Mouse (Mus musculus) cerebellum, adult 11-12 months (tissue): Measurements from ENCODE around the gene Smarcd3.

Experiments used
- DNase-seq: peaks from one replicate; pipeline ENCODE4 v3.0.0; 2022

Gene Smarcd3

DNA sequence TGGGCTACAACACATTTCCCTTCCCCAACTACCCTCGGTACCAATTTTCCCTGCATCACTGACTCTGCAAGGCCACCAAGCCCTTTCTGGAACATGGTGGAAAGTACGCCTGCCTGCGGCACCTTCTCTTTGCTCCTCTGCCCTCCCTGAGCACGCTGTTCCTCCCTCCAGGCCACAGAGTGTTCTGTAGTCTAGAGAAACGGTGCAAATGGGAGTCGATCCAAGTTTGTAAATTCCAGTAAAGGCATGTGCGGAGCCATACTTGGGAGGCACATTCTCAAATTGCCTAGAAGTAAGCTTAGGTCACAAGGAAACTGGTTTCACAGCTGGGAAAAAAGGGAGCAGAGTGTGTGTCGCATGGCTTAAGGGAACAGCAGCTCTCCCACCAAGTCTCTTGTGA, 4.1 kb downstream of the Smarcd3 start:
- no peak for DNase-seq

DNA sequence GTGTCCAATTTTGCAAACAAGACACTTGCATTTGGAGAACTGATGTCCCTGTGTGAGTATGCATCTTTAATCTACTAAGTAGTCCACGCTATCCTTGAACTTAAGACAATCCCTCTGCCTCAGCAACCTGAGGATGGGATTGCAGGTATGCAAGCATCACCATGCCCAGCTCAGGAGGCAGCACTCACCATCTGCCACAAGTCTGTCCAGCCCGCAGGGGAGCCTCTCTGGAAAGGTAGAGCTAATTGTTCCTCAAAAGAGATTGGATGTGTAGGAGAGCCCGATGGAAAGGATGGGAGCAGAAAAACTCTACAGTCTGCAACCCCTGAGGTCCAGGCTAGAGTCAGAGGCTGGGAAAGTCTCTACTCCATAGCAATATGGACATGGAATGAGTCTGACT, 5.3 kb downstream of the Smarcd3 start:
- DNase-seq, result no peak

DNA sequence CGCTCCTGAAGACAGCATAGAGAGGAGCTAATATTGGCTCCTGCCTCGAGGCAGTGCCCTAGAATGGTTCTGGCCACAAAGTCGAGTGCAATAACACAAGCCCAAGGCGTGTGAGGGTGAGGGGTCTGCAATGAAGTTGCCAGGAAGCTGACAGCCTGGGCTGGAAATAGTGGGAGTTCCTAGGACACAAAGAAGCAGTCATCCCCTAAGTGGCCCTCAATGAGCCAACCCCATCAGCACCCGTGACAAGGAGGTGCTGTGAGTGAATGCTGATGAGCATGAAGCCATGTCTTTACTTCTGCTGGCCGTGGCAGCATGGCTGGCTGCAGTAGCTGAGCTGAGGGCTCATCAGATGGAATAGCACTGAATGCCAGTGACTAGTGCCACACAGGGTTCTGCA, 9.1 kb downstream of the Smarcd3 start:
- no peak for DNase-seq

DNA sequence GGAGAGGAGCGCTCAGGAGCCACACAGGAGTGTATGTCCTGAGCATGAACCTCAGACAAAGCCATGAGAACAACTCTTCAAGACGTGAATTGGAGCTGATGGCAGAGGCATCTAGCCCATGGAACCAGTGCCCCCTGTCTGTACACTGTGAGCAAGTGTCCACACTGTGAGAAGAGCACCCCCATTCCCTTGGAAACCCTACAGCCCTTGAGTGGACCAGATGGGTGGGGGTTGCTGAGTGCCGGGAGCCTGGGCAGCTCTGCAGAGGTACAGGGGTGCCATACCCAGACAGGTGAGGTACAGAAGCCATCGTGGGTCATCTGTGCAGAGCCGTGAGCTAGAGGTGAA, 11.9 kb downstream of the Smarcd3 start:
- no peak for DNase-seq

DNA sequence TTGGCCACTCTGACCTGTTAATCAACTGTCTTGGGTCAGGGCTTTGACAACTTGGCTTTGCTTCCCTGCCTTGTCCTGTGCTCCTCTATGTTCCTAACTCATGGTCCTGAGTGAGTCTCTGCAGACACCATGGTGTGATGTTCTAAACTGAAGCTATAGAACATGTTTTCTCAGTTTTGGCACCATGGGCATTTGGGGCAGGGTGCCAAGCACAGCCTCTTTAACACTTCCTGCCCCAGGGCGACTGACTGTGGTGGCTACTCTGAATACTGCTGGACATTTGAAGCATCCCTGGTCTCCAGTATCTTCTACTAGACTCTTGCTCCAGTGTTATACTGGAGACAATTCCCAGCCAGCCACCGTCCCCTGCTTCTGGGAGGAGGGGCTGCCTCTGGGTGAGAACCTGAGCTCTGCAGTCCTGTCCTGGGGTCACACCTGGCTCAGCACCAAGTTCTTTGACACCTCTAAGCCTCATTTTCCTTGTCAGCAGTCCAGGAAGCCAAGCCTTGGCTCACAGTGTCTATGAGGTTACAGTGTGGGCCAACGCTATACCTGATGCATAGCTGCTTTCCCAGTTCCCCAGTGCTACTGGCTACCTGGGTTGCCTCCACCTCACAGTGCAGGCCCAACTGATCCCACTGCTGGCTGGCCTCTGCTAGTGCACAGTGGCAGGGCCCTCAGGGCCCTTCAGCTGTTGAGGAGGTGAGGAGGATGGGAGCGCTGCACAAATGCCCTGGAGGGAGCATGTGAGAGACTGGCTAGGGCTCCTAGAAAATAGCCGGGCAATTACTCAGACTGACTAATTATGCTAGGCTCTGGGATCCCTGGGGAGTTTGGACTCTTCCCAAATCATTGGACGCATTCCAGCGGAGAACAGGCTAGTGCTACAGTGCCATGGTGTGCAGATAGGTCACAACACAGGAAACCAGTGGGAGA, 12.6 kb downstream of the Smarcd3 start:
- peak; percentile 81 for DNase-seq

DNA sequence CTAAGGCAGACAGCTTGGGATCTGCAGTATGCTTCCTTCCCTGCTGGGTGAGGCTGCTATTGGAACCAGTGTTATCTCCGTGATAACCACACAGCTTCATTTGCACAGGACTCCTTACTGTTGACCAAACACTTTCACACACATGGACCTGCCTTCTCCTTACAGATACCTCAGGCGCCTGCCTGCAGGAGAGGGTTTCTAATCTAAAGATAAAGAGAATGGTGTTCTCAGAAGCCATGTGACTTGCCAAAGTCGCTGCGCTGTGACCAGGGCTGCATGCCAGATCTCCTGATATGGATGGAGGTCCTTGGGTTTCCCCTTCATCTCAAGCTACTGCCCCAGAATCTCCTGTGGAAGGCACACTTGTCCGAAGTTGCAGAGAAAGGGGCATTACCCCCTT, 14.8 kb downstream of the Smarcd3 start:
- DNase-seq, result no peak

DNA sequence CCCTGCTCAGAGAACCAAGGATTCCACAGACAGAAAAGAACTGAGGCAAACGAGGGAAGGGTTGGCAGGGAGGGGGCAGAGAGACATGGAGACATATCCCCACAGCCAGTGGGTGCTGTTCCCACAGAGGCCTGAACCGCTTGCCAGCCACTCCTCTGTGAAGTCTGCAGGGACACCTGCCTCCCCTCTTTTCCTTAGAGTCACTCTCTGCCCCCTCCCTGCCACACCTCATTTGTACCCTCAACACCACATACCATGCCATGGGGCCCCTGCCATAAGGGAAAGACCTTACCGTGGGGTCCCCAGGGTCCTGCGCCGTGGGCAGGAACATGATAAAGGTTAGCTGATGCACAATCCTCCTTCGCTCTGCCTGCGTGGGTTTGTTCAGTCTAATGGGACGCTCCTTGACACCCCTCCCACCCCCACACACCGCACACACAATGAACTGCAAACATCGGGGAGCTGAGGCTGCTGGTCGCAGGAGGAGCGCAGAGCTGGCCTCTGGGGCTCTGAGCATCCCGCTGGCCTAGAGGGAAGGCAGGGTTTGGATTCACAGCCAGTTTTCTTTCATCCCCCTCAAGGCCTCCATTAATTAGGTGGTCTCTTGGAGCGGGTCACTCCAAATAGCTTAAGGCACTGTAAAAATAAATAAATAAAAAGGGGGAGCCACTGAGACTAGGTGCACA, 18.1 kb downstream of the Smarcd3 start:
- peak; percentile 41 for DNase-seq

DNA sequence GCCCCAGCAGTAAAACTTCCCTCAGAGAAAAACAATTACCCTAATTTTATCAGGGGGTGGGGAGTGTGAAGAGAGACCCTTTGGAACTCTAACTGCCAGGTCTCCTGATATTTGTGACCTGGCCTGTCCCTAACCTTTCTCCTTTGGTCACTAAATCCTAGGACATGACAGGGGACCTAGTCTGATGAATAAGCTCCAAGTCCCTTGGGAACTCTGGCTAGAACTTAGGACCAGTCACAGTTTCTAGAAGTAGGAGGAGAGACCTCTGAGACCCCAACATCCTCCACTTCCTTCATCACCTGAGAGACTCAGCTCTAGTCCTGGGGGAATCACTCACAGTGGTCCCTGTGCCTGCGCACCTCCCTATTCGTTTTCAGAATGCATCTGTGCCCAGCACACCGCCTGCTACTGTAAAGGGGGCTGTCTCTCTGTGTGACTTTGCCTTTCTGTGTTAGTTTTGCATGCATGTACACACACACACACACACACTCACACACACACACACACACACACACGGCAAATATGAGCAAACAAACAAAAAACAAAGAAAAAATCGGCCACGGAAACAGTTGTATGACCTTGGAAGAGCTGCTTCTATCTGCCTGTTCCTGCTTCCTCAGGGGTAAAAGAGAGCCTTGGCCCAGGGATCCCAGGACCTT, 18.8 kb downstream of the Smarcd3 start:
- peak; percentile 27 for DNase-seq

DNA sequence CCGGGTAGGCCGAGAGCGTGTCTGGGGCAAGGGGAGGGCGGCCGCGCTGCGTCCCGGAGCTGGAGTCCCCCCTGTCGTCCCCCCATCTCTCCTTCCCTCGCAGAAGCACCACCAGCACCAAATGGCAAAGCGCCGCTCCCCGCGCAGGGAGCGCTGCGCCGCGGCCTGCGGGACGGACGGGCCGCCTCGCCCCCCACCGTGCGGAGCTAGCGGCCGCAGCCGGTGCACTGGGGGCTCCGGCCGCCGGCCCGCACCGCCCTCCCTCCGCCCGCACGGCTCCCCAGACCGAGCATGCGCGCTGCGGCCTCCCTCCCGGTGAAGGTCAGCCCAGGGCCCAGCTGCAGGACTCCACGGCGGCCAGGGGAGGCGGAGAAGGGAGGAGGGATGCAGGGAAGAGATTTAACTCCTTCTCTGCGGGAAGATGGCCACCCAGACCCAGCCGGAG, 19.5 kb downstream of the Smarcd3 start:
- peak; percentile 86 for DNase-seq

DNA sequence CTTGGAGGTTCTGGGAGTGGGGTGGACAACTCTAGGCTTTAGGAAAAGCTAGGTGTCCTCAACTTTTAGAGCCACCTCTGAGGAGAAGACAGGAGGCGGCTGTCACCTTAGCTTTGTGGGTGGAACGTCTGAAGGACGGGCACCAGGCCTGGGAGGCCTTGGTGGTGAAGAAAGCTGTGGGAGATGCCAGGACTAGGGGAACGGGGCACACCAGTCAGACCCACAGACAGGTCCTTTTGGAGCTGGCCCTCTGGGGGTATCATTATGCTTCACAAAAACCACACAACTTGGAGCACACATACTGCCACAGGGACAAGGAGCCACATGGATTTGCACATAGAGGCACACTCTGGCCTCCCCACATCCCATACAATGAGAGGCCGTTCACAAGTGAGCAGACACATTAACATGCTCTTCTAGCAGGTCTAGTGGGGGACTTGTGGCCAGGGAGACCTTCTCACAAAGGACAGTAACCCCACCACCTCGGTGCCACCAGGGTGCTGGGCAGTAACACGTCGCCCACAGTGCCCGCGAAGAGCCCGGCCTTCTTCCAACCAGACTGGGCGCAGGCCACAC, 20.0 kb downstream of the Smarcd3 start:
- peak; percentile 46 for DNase-seq

DNA sequence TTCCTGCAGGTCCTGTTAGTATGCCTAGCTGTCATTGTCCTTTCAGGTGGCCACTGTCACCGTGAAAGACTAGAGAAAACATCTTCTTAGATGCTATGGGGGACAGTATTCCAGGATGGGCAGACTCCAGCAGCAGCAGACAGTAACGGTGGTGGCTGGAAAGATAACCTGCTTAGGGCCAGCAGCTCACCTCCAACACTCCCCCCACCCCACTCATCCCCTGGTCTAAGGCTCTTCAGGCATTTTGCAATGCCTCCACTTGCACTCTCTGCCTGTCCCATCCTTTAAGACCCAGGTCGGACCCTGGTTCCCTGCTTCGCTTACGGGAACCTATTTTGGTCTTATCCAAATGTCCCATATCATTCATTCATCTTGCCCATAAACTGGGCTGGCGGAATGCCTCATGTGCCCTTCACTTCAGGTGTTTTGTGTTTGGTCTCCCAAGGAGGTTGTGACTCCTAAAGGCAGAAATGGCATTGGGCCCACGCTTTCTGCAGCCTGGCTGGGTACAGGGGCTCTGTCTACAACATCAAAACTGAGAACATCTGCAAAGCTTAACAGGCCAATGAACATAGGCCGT, 20.7 kb downstream of the Smarcd3 start:
- peak; percentile 57 for DNase-seq

DNA sequence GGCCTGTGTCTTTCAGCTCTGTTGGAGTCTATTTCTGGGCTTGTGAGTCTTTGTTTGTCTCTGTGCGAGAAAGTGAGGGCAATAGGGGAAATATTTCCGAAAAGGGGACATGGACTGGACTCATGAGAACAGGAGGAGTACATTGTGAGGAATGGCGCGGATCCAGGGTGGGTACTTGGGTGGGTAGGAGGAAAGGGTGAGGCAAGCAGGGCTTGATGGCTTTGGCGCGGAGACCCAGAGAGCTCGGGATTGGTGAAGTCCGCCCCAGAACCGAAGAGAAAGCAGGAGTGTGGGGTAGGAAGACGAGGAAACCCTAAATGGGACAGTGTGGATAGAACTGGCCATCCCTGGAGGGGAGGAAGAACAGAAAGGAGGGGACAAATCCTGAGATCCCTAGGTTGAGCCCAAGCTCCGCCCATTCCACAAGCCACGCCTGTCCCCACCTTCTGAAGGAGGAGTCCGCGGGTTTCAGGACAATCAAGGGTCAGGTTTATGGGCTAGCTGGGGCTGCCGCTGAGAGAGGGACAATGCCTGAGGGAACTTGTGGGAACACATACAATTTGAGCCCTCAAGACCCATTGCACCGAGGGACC, 21.4 kb downstream of the Smarcd3 start:
- DNase-seq, result peak; percentile 78

DNA sequence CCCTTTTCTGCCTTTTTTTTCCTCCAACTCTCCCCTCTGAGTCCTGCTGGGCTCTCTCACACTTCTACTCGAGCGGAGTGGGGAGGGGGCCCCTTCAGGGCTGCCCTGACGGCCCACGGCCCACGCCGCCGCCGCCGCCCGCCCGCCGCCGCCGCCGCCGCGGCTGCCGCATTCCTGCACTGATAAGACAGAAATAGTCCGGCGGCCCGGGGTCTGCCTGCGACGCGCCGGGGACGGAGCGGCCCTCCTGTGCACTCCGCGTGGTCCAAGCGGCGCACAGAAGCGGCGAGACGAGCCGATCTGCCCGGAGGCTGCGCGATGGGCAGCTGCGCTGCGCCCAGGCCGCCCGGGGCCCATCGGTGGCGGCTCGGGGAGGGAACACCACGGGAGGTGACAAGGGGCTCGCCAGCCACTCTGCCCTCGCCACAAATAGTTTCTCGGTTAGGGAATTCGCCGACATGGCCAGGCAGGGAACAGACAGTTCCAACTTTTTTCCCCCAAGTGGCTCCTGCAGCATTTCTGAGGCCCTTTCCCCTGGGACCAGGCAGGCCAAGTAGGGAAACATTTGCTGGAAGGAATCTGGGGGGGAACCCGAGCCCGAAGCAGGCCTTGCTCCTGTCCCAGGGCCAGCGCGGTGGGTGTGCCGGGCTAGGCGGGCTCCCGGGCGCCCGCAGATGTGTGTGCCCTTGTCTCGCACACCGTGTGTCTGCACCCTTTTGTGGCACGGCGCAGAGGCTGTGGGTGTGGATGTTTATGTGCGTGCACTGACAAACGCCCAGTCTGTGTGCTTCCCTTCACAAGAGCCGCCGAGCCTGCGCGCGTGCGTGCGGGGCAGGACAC, 22.1 kb downstream of the Smarcd3 start:
- DNase-seq, result peak; percentile 55

DNA sequence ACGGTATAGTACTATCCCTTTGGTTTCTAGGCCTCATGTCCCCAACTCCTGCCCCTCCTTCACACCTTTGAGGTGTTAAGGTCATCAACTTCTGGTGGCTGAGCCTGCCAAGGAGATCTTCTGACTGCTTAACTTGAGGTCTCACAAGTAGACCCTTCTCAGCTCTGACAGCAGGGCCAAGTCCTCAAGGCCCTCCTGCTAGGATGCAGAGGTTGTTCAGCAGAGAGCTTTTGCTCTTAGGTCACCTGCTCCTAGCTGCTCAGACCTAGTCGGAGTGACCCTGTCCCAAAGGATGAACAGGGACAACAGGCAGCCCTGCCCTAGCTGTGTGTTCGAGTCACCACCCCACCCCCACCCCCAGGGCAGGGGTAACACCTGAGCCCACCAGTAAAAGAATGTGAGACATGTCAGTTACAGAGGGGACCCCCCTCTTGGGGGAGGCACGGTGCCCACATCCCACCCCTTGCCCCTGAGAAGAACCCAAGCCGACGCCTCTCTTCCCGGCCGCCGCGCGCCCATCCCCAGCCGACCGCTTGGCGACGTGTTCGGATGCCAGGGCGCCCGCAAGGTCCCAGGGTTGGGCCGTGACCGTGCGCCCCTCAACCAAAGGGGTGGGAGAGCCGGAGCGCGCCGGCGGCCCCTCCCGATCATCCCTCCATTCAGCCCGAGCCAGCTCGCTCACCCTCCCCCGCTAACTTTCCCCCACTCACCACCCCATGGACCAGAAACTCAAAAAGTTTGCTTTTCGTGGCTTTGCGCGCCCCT, 23.0 kb downstream of the Smarcd3 start:
- peak; percentile 56 for DNase-seq

DNA sequence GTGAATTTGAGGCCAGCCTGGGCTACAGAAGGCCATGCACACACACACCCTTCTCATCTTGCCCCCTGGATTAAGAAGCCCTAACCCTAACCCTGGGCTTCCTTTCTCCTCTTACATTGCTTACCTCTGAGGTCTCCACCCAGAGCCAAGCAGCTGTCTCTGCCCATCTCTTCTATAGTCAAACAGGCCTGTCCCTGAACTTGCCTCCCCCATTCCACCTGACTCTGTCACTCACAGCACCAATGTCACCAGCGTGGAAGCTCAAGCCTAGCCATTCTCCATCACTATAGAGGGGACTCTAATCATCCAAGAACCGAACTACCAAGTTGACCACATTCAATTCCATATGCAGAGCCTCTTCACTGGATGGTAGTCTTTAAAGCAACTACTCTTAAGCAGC, 24.0 kb downstream of the Smarcd3 start:
- no peak for DNase-seq

DNA sequence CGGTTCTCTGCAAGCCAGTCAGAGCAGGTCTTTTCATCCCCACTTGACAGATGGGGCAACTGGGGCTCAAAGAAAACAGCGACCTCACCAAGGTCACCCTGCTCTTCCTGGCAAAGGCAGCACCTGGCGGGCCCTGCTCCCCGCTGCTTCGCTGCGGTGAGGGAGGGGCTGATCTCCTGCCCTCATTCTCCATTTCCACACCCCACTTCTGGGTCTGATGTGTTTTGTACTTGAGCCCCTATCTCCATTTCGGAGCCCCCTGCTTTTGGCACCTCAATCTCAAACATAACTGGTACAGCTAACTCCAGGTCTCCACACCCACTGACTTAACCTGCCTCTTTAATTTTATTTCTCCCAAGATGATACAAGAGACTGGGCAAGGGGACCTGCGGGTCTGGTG, 25.1 kb downstream of the Smarcd3 start:
- peak; percentile 42 for DNase-seq

DNA sequence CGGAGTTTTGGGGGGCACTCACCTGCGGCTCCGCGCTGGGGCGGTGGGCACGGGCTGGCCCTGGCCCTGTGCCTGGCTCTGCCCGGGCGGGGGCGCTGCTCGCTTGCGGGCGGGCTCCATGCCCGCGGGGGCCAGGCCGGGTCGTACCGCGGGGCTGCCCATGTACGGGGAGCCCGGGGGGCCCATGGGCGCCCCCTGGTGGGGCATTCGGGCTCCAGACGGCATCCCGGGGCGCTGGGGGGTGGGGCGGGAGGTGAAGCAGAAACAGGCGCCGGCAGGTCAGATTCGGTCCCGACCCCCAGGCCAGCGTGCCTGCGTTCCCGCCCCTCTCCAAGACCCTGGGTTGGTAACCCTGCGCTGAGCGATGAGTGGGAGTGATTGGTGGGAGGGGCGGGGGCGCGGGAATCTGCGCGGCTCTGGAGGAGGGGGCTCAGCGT, 25.6 kb downstream of the Smarcd3 start:
- DNase-seq, result peak; percentile 66

DNA sequence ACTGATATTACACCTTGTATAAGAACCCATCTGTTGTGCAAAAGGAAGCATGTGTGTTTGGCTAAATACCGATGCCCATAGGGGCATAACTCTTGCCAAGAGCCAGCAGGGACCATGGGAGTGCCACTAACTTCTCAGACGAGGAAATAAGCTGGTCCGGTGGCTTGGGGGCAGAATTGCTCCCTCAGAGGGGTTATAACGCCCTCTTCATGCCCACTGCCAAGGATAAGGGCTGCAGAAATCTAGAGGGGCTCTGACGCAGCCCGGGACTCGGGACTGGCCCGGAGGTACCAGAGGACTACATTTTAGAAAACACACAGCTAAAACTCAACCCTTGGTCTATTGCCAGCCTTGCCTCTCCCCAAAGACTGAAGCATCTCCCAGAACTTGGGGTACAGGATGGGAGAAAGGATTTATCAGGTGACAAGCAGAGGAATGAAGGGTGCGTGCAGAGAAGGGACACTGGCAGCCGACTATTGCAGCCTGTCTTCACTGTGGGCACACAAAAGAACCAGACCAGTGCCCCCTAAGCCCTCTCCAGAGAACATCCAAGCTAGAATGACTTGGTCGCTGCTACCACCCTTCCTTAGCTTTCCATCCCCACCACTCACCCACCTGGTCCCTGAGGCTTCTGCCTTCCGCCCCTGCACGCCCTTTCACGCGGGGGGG, 26.2 kb downstream of the Smarcd3 start:
- DNase-seq, result peak; percentile 66

DNA sequence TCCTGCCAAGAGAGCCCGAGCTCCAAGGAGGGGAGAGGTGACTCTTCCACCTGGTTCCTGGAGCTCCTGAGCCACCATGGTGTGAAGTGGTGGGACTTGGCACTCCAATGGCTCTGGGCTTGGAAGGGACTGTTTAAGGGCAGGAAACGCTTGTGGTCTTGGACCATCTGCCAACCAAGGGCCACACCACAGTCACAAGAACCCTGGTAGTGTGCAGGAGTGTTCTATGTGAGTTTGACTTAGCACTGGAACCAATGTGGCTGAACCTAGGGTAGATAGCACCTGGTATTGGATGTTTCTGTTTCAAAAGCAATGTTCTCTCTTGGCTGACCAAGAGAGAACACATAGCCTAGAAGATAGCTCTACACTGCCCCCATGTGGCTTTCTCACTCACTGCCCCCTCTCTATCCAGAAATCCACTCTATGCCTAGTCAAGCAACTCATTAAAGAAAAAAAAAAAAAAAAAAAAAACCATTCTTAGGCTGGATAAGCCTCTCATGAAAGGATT, 26.9 kb downstream of the Smarcd3 start:
- DNase-seq, result peak; percentile 75
